Mouse (Mus musculus): ENCODE measurements around the gene Tmem94. TPM values are rescaled to one million over a fixed set of nuclear protein-coding genes. Genes with fewer than 3 reads are reported as not detected.
A peak's percentile ranks its signal among the peaks of the same experiment; 100 is the strongest.

Tmem94 gene
- total and polyA plus RNA-seq, 3 experiments: 23.2 to 64.4 (median 38.9) TPM

DNA sequence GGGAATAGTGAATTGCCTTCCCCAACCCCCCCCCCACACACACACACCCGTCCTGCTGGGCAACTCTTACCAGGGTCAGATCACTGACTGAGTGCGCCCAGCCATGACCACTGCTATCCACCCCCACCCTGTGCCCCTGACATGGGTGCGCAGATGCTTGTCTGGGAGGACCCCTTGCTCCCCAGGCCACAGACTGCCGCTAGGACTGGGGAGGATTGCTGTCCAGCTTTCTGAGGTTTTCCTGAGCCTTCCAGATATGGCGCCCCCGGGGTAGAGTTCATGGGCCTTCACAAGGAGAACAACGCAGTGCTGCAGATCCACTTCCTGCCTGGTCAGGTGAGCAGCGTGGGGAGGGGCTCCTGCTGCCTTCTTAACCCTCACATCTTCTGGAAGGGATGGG is 79.0 kb downstream of the Tmem94 start:
- DNase-seq (ENCODE audit: low read depth, low spot score): no peak
- Histone ChIP-seq H3K9me3 (replicated peaks; ENCODE audit: insufficient read depth, low read length) (no peaks in the 10 kb centered on the region), H3K36me3 (ENCODE audit: control insufficient read depth in 1 of 2, insufficient read depth in 2 of 2, low read length in 2 of 2) (peaks cover 0 to 14% of the 10 kb centered on the region in 2 experiments), H3K79me2 (ENCODE audit: control insufficient read depth, insufficient read depth, low read length, poor library complexity) (no peaks in the 10 kb centered on the region), H3K4me3 (ENCODE audit: control insufficient read depth in 1 of 2, insufficient read depth in 1 of 2, low read depth in 2 of 2, low read length in 2 of 2) (no peak overlapping the region), H3K9ac (ENCODE audit: control insufficient read depth, low read depth, low read length, poor library complexity, severe bottlenecking) (no peak overlapping the region), H3K27me3 (ENCODE audit: control insufficient read depth in 1 of 2, insufficient read depth in 2 of 2, low read length in 2 of 2) (no peaks in the 10 kb centered on the region), H3K27ac (ENCODE audit: control insufficient read depth, low read depth, low read length) (no peak overlapping the region), H3K4me1 (ENCODE audit: control insufficient read depth in 1 of 2, insufficient read depth in 2 of 2, low read length in 2 of 2) (peaks cover 10 to 20% of the 10 kb centered on the region in 2 experiments)
- TF ChIP-seq TCF12 (IDR thresholded peaks at IDR 0.05; ENCODE audit: low read depth, low read length): no peak
- no peak for TF ChIP-seq TBP (IDR thresholded peaks at IDR 0.05; ENCODE audit: low read depth, low read length)

DNA sequence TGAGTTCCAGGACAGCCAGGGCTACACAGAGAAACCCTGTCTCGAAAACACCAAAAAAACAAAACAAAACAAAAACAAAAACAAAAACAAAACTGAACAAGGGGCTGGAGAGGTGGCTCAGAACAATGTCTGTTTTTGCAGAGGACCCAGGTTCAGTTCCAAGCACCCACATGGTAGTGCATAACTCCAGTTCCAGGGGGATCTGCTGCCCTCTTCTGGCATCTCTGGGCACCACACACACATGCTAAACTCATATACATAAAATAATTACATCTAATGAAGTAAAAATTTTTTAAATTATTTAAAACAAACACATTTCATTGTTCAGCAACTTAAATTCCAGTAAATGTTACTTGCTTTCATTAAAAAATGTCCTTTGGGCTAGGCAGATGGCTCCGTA is 80.6 kb downstream of the Tmem94 start:
- Histone ChIP-seq H3K4me3 (ENCODE audit: control insufficient read depth in 1 of 2, insufficient read depth in 1 of 2, low read depth in 2 of 2, low read length in 2 of 2) (no peak overlapping the region), H3K36me3 (ENCODE audit: control insufficient read depth in 1 of 2, insufficient read depth in 2 of 2, low read length in 2 of 2) (peaks cover 0 to 14% of the 10 kb centered on the region in 2 experiments), H3K4me1 (ENCODE audit: control insufficient read depth in 1 of 2, insufficient read depth in 2 of 2, low read length in 2 of 2) (peaks cover 10 to 17% of the 10 kb centered on the region in 2 experiments), H3K27ac (ENCODE audit: control insufficient read depth, low read depth, low read length) (no peak overlapping the region), H3K27me3 (ENCODE audit: control insufficient read depth in 1 of 2, insufficient read depth in 2 of 2, low read length in 2 of 2) (no peaks in the 10 kb centered on the region), H3K9ac (ENCODE audit: control insufficient read depth, low read depth, low read length, poor library complexity, severe bottlenecking) (no peak overlapping the region), H3K9me3 (replicated peaks; ENCODE audit: insufficient read depth, low read length) (no peaks in the 10 kb centered on the region), H3K79me2 (ENCODE audit: control insufficient read depth, insufficient read depth, low read length, poor library complexity) (no peaks in the 10 kb centered on the region)
- DNase-seq (ENCODE audit: low read depth, low spot score): no peak
- TF ChIP-seq MEF2A (IDR thresholded peaks at IDR 0.05; ENCODE audit: extremely low read depth, insufficient replicate concordance, low read depth, low read length, poor library complexity, severe bottlenecking) (no peak), CHD1 (IDR thresholded peaks at IDR 0.05; ENCODE audit: low read depth, low read length) (no peak), POLR2A (IDR thresholded peaks at IDR 0.05; ENCODE audit: control insufficient read depth in 1 of 2, insufficient read depth in 1 of 2, low read depth in 1 of 2, low read length in 2 of 2, poor library complexity in 1 of 2) (no peak), MAX (IDR thresholded peaks at IDR 0.05; ENCODE audit: low read length) (no peak), SMC3 (IDR thresholded peaks at IDR 0.05; ENCODE audit: low read depth, low read length) (peak; percentile 40), TCF12 (IDR thresholded peaks at IDR 0.05; ENCODE audit: low read depth, low read length) (no peak), NRF1 (IDR thresholded peaks at IDR 0.05; ENCODE audit: insufficient read depth, low read depth, low read length, poor library complexity, severe bottlenecking) (no peak), GABPA (IDR thresholded peaks at IDR 0.05; ENCODE audit: low read depth, low read length) (no peak), MYC (IDR thresholded peaks at IDR 0.05; ENCODE audit: low read depth, low read length) (peak; percentile 62; the same call in 1 of the 2 replicates), ZKSCAN1 (IDR thresholded peaks at IDR 0.05; ENCODE audit: low read depth, low read length) (no peak), USF2 (IDR thresholded peaks at IDR 0.05; ENCODE audit: borderline replicate concordance in 1 of 2, insufficient read depth in 1 of 2, low read depth in 1 of 2, low read length in 2 of 2) (no peak), HCFC1 (IDR thresholded peaks at IDR 0.05; ENCODE audit: low read depth, low read length) (no peak), ZC3H11A (IDR thresholded peaks at IDR 0.05; ENCODE audit: low read depth, low read length) (no peak), MAFK (IDR thresholded peaks at IDR 0.05; ENCODE audit: borderline replicate concordance, low read depth, low read length) (no peak), CHD2 (IDR thresholded peaks at IDR 0.05; ENCODE audit: low read length) (no peak), E2F4 (IDR thresholded peaks at IDR 0.05; ENCODE audit: borderline replicate concordance, low read depth, low read length) (no peak), MAZ (IDR thresholded peaks at IDR 0.05; ENCODE audit: low read depth, low read length) (no peak), MXI1 (IDR thresholded peaks at IDR 0.05; ENCODE audit: low read depth, low read length) (no peak), RCOR1 (IDR thresholded peaks at IDR 0.05; ENCODE audit: low read depth, low read length) (no peak), CTCF (IDR thresholded peaks at IDR 0.05 in 2 of 3, conservative IDR thresholded peaks at IDR 0.05 in 1 of 3; ENCODE audit: control insufficient read depth in 1 of 3, insufficient read depth in 1 of 3, low read depth in 2 of 3, low read length in 3 of 3, poor library complexity in 1 of 3, severe bottlenecking in 1 of 3) (peak; percentile 19 to 49 (median 47); a peak in 4 of 6 replicates), ETS1 (IDR thresholded peaks at IDR 0.05; ENCODE audit: low read depth, low read length) (no peak), ZNF384 (IDR thresholded peaks at IDR 0.05; ENCODE audit: low read depth, low read length) (no peak), TBP (IDR thresholded peaks at IDR 0.05; ENCODE audit: low read depth, low read length) (no peak), USF1 (IDR thresholded peaks at IDR 0.05; ENCODE audit: low read depth, low read length) (no peak), POLR2AphosphoS5 (IDR thresholded peaks at IDR 0.05; ENCODE audit: borderline replicate concordance, low read depth, low read length) (no peak), EP300 (IDR thresholded peaks at IDR 0.05; ENCODE audit: low read depth in 1 of 2, low read length in 2 of 2) (no peak), RAD21 (IDR thresholded peaks at IDR 0.05; ENCODE audit: low read depth, low read length) (peak; percentile 35), ELF1 (IDR thresholded peaks at IDR 0.05; ENCODE audit: low read depth, low read length) (no peak), GATA1 (IDR thresholded peaks at IDR 0.05; ENCODE audit: low read depth, low read length) (no peak), NELFE (IDR thresholded peaks at IDR 0.05; ENCODE audit: low read depth, low read length) (no peak), MYB (IDR thresholded peaks at IDR 0.05; ENCODE audit: low read depth, low read length) (no peak), JUND (IDR thresholded peaks at IDR 0.05; ENCODE audit: low read depth, low read length) (no peak)
